Mouse (Mus musculus) MEL (cell line): ENCODE results near the gene Cdh6. TPM values are rescaled to one million over a fixed set of nuclear protein-coding genes. Genes with fewer than 3 reads are reported as not detected.

Experiments
- DNase-seq: peaks from one replicate; pipeline ENCODE4 v3.0.0; 2011; ENCODE audit warnings: low read depth, low spot score
- H3K27ac ChIP-seq: 2 replicates; pipeline ENCODE4 v1.5.1; 2012; ENCODE audit warnings: low read depth, mild to moderate bottlenecking, control low read depth, low read length, moderate library complexity; ENCODE audit not compliant: control insufficient read depth
- H3K27me3 ChIP-seq, 2 experiments: fragments of 150-350 bp in 1 of 2; sonication (generic) in 1 of 2; 2 replicates each; pipeline ENCODE4 v1.6.1; 2012; ENCODE audit warnings: low read length in 2 of 2, mild to moderate bottlenecking in 2 of 2, improper control_type of control experiment in 1 of 2, moderate library complexity in 1 of 2; ENCODE audit not compliant: insufficient read depth in 2 of 2, control insufficient read depth in 1 of 2
- H3K36me3 ChIP-seq, 2 experiments: 2 replicates each; pipeline ENCODE4 v1.6.1; 2012 to 2014; ENCODE audit warnings: low read length in 2 of 2, improper control_type of control experiment in 1 of 2, inconsistent platforms in 1 of 2, mild to moderate bottlenecking in 1 of 2; ENCODE audit not compliant: insufficient read depth in 2 of 2, control insufficient read depth in 1 of 2
- H3K4me1 ChIP-seq, 2 experiments: fragments of 150-350 bp in 1 of 2; sonication (generic) in 1 of 2; 2 replicates each; pipeline ENCODE4 v1.6.1; 2012; ENCODE audit warnings: low read length in 2 of 2, improper control_type of control experiment in 1 of 2, mild to moderate bottlenecking in 1 of 2; ENCODE audit not compliant: insufficient read depth in 2 of 2, control insufficient read depth in 1 of 2
- H3K4me3 ChIP-seq, 2 experiments: fragments of 150-350 bp in 1 of 2; sonication (generic) in 1 of 2; 2 replicates each; pipeline ENCODE4 v1.5.1; 2012; ENCODE audit warnings: low read depth in 2 of 2, low read length in 2 of 2, mild to moderate bottlenecking in 2 of 2, moderate library complexity in 2 of 2, control low read depth in 1 of 2, improper control_type of control experiment in 1 of 2; ENCODE audit not compliant: control insufficient read depth in 1 of 2, insufficient read depth in 1 of 2
- H3K79me2 ChIP-seq: 2 replicates; pipeline ENCODE4 v1.6.1; 2012; ENCODE audit warnings: mild to moderate bottlenecking, low read length, moderate library complexity; ENCODE audit not compliant: control insufficient read depth, poor library complexity, insufficient read depth
- H3K9ac ChIP-seq: 2 replicates; pipeline ENCODE4 v1.6.1; 2012; ENCODE audit warnings: low read depth, mild to moderate bottlenecking, control low read depth, low read length, moderate library complexity; ENCODE audit not compliant: control insufficient read depth, poor library complexity, severe bottlenecking
- H3K9me3 ChIP-seq: fragments of 150-350 bp; sonication (generic); replicated peaks from 2 replicates; pipeline ENCODE4 v1.6.1; 2012; ENCODE audit warnings: mild to moderate bottlenecking, low read length, improper control_type of control experiment, moderate library complexity; ENCODE audit not compliant: insufficient read depth
- CHD2 ChIP-seq: IDR thresholded peaks from 2 replicates; pipeline ENCODE4 v1.6.1; 2011; ENCODE audit warnings: low read length, improper control_type of control experiment
- ELF1 ChIP-seq: IDR thresholded peaks from 2 replicates; pipeline ENCODE4 v1.6.1; 2014; ENCODE audit warnings: low read depth, mild to moderate bottlenecking, inconsistent platforms, low read length, improper control_type of control experiment, moderate library complexity
- EP300 ChIP-seq, 2 experiments: IDR thresholded peaks; 2 replicates each; pipeline ENCODE4 v1.6.1; 2011; ENCODE audit warnings: improper control_type of control experiment in 2 of 2, low read length in 2 of 2, low read depth in 1 of 2, mild to moderate bottlenecking in 1 of 2
- GATA1 ChIP-seq: IDR thresholded peaks from 2 replicates; pipeline ENCODE4 v1.6.1; 2011; ENCODE audit warnings: low read depth, low read length, improper control_type of control experiment
- TCF12 ChIP-seq: IDR thresholded peaks from 2 replicates; pipeline ENCODE4 v1.6.1; 2014; ENCODE audit warnings: low read depth, mild to moderate bottlenecking, inconsistent platforms, low read length, improper control_type of control experiment, moderate library complexity
- USF2 ChIP-seq, 2 experiments: IDR thresholded peaks; 2 replicates each; pipeline ENCODE4 v1.6.1; 2011 to 2012; ENCODE audit warnings: improper control_type of control experiment in 2 of 2, low read length in 2 of 2, borderline replicate concordance in 1 of 2, inconsistent platforms in 1 of 2, low read depth in 1 of 2, mild to moderate bottlenecking in 1 of 2; ENCODE audit not compliant: insufficient read depth in 1 of 2
- polyA plus RNA-seq, 2 experiments: library from polyadenylated mRNA; stranded (reverse) in 1 of 2; unstranded in 1 of 2; fragments of >175 nt in 1 of 2; fragments of >200 nt in 1 of 2; gene quantifications; 2 replicates each; pipeline versions ENCODE4 v1.2.1 to v1.2.4; 2012; ENCODE audit warnings: low replicate concordance in 2 of 2, low read depth in 1 of 2; ENCODE audit not compliant: insufficient read length in 2 of 2, insufficient read depth in 1 of 2, missing spikeins in 1 of 2
- total RNA-seq: library from RNA; depleted of rRNA; stranded (reverse); fragments of 300-350 nt; gene quantifications from 2 replicates; pipeline ENCODE4 v1.2.3, GENCODE M21; 2012

The Cdh6 gene
- total and polyA plus RNA-seq, 3 experiments, result not detected

DNA sequence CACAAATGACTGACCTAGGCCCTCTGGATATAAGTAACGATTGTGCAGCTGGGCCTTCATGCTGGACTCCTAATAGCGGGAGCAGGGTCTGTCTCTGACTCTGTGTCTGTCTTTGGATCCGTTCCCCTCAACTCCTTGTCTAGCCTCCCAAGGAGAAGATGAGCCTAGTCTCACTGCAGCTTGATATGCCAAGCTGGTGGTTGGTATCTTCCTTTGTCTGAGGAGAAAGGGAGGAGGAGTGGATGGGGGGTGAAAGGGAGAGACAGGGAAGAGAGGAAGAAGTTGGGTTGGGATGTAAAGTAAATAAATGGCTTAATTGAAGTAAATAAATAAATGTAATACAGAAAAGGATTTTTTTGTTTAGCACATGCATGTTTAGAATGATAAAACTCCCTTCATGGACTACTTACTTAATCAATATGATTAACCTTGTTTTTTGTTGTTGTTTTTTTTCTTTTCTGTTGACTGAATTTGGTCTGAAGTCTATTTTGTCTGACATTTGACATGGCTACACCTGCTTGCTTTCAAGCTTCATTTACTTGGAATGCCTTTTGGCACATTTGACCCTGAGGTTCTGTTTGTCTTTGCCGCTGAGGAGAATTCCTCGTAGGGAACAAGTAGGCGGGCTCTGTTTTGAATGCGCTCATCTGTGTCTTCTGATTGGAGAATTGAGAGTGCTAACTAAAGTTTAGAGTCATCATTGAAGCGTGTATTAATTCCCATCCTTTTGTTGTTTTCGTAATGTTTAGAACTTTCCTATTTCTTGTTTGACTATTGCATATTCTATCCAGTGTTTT is 178.7 kb downstream of the Cdh6 start:
- DNase-seq, result no peak
- no peak overlapping the region for H3K9ac ChIP-seq
- H3K4me3 ChIP-seq, result no peak overlapping the region
- H3K27ac ChIP-seq, result no peak overlapping the region
- no peaks in the 10 kb centered on the region for H3K79me2 ChIP-seq
- no peaks in the 10 kb centered on the region for H3K36me3 ChIP-seq
- H3K27me3 ChIP-seq, result no peaks in the 10 kb centered on the region
- TF ChIP-seq GATA1 (no peak), USF2 (IDR thresholded peaks at IDR 0.05; ENCODE audit: borderline replicate concordance in 1 of 2, insufficient read depth in 1 of 2, low read depth in 1 of 2, low read length in 2 of 2) (no peak), TCF12 (no peak), ELF1 (no peak), CHD2 (no peak), EP300 (IDR thresholded peaks at IDR 0.05; ENCODE audit: low read depth in 1 of 2, low read length in 2 of 2) (no peak)
- no peaks in the 10 kb centered on the region for H3K4me1 ChIP-seq
- H3K9me3 ChIP-seq, result no peaks in the 10 kb centered on the region
